Mouse (Mus musculus): Measurements from ENCODE around the gene Banp. TPM values are rescaled to one million over a fixed set of nuclear protein-coding genes. Genes with fewer than 3 reads are reported as not detected.

The Banp gene
- total and polyA plus RNA-seq, 2 experiments from 2014 or later, result 10.6 to 27.9 TPM

- Histone ChIP-seq H3K4me3 (ENCODE audit: low read depth, low read length) (no peak overlapping the region), H3K4me2 (ENCODE audit: low read depth, low read length) (no peak overlapping the region), H3K9me3 (replicated peaks; ENCODE audit: control insufficient read depth, low read length) (no peaks in the 10 kb centered on the region), H3K4me1 (ENCODE audit: control insufficient read depth, insufficient read depth) (no peaks in the 10 kb centered on the region), H3K27me3 (ENCODE audit: control insufficient read depth, insufficient read depth, low read length) (0 out of 2 replicates have a peak, but pooled peaks cover 5% of the 10 kb centered on the region), H3K9ac (replicated peaks; ENCODE audit: low read depth, low read length) (no peak overlapping the region), H3K36me3 (replicated peaks; ENCODE audit: control insufficient read depth, insufficient read depth, low read length) (no peaks in the 10 kb centered on the region), H3K27ac (ENCODE audit: low read depth) (no peak overlapping the region)
- ATAC-seq (ENCODE audit: insufficient read depth, low read depth) (no peak), DNase-seq (ENCODE audit: low spot score) (no peak)
- 88% methylated on average over 13 of the region's 13 CpGs for WGBS
- TF ChIP-seq EP300 (IDR thresholded peaks at IDR 0.05; ENCODE audit: low read depth), result no peak
Measured at GRCm38 (mm10) chr8:122068609-122069008, 119.1 kb downstream of the Banp start.

- no peak for DNase-seq (ENCODE audit: low spot score)
- Histone ChIP-seq H3K27ac (ENCODE audit: low read depth) (no peak overlapping the region), H3K4me2 (ENCODE audit: low read depth, low read length) (no peak overlapping the region), H3K9me3 (replicated peaks; ENCODE audit: control insufficient read depth, low read length) (no peaks in the 10 kb centered on the region), H3K27me3 (ENCODE audit: control insufficient read depth, insufficient read depth, low read length) (0 out of 2 replicates have a peak, but pooled peaks cover 5% of the 10 kb centered on the region), H3K9ac (replicated peaks; ENCODE audit: low read depth, low read length) (no peak overlapping the region), H3K4me3 (ENCODE audit: low read depth, low read length) (no peak overlapping the region), H3K4me1 (ENCODE audit: control insufficient read depth, insufficient read depth) (no peaks in the 10 kb centered on the region), H3K36me3 (replicated peaks; ENCODE audit: control insufficient read depth, insufficient read depth, low read length) (no peaks in the 10 kb centered on the region)
- TF ChIP-seq CTCF (IDR thresholded peaks at IDR 0.05; ENCODE audit: low read depth) (no peak), EP300 (IDR thresholded peaks at IDR 0.05; ENCODE audit: low read depth) (no peak)
- no peak for ATAC-seq (ENCODE audit: insufficient read depth, low read depth)
- 70% methylated on average over 11 of the region's 11 CpGs for WGBS
Measured at GRCm38 (mm10) chr8:122069281-122069680, 119.7 kb downstream of the Banp start.

GRCm38 (mm10) chr8:122071193-122071592 is 121.6 kb downstream of the Banp start:
- no peak for ATAC-seq (ENCODE audit: insufficient read depth, low read depth)
- H3K27ac ChIP-seq (ENCODE audit: low read depth), result no peak overlapping the region
- TF ChIP-seq CTCF (IDR thresholded peaks at IDR 0.05; ENCODE audit: low read depth) (no peak), EP300 (IDR thresholded peaks at IDR 0.05; ENCODE audit: low read depth) (no peak)
- H3K4me3 ChIP-seq (ENCODE audit: low read depth, low read length), result no peak overlapping the region
- H3K9ac ChIP-seq (replicated peaks; ENCODE audit: low read depth, low read length), result no peak overlapping the region
- 0 out of 2 replicates have a peak, but pooled peaks cover 5% of the 10 kb centered on the region for H3K27me3 ChIP-seq (ENCODE audit: control insufficient read depth, insufficient read depth, low read length)
- WGBS, result 54% methylated on average over 4 of the region's 4 CpGs
- no peaks in the 10 kb centered on the region for H3K36me3 ChIP-seq (replicated peaks; ENCODE audit: control insufficient read depth, insufficient read depth, low read length)
- no peak for DNase-seq (ENCODE audit: low spot score)
- no peak overlapping the region for H3K4me2 ChIP-seq (ENCODE audit: low read depth, low read length)
- no peaks in the 10 kb centered on the region for H3K9me3 ChIP-seq (replicated peaks; ENCODE audit: control insufficient read depth, low read length)
- H3K4me1 ChIP-seq (ENCODE audit: control insufficient read depth, insufficient read depth), result 0 out of 2 replicates have a peak, but pooled peaks cover 3% of the 10 kb centered on the region

- Histone ChIP-seq H3K27ac (ENCODE audit: low read depth) (no peak overlapping the region), H3K9ac (replicated peaks; ENCODE audit: low read depth, low read length) (no peak overlapping the region), H3K4me3 (ENCODE audit: low read depth, low read length) (no peak overlapping the region), H3K9me3 (replicated peaks; ENCODE audit: control insufficient read depth, low read length) (no peaks in the 10 kb centered on the region), H3K27me3 (ENCODE audit: control insufficient read depth, insufficient read depth, low read length) (0 out of 2 replicates have a peak, but pooled peaks cover 4% of the 10 kb centered on the region), H3K4me2 (ENCODE audit: low read depth, low read length) (no peak overlapping the region), H3K4me1 (ENCODE audit: control insufficient read depth, insufficient read depth) (0 out of 2 replicates have a peak, but pooled peaks cover 6% of the 10 kb centered on the region), H3K36me3 (replicated peaks; ENCODE audit: control insufficient read depth, insufficient read depth, low read length) (no peaks in the 10 kb centered on the region)
- 64% methylated on average over 9 of the region's 9 CpGs for WGBS
- ATAC-seq (ENCODE audit: insufficient read depth, low read depth), result no peak
- TF ChIP-seq CTCF (IDR thresholded peaks at IDR 0.05; ENCODE audit: low read depth) (no peak), EP300 (IDR thresholded peaks at IDR 0.05; ENCODE audit: low read depth) (no peak)
- no peak for DNase-seq (ENCODE audit: low spot score)
Measured at GRCm38 (mm10) chr8:122073964-122074363, 124.4 kb downstream of the Banp start.

GRCm38 (mm10) chr8:122074442-122074841 is 124.9 kb downstream of the Banp start:
- no peak for ATAC-seq (ENCODE audit: insufficient read depth, low read depth)
- H3K4me1 ChIP-seq (ENCODE audit: control insufficient read depth, insufficient read depth), result 0 out of 2 replicates have a peak, but pooled peaks cover 6% of the 10 kb centered on the region
- no peak for DNase-seq (ENCODE audit: low spot score)
- TF ChIP-seq EP300 (IDR thresholded peaks at IDR 0.05; ENCODE audit: low read depth) (no peak), CTCF (IDR thresholded peaks at IDR 0.05; ENCODE audit: low read depth) (no peak)
- no peaks in the 10 kb centered on the region for H3K9me3 ChIP-seq (replicated peaks; ENCODE audit: control insufficient read depth, low read length)
- WGBS, result 72% methylated on average over 9 of the region's 9 CpGs
- no peak overlapping the region for H3K4me2 ChIP-seq (ENCODE audit: low read depth, low read length)
- no peak overlapping the region for H3K27ac ChIP-seq (ENCODE audit: low read depth)
- H3K9ac ChIP-seq (replicated peaks; ENCODE audit: low read depth, low read length), result no peak overlapping the region
- H3K4me3 ChIP-seq (ENCODE audit: low read depth, low read length), result no peak overlapping the region
- no peaks in the 10 kb centered on the region for H3K36me3 ChIP-seq (replicated peaks; ENCODE audit: control insufficient read depth, insufficient read depth, low read length)
- 0 out of 2 replicates have a peak, but pooled peaks cover 4% of the 10 kb centered on the region for H3K27me3 ChIP-seq (ENCODE audit: control insufficient read depth, insufficient read depth, low read length)

GRCm38 (mm10) chr8:122074977-122075376 is 125.4 kb downstream of the Banp start:
- Histone ChIP-seq H3K4me2 (ENCODE audit: low read depth, low read length) (no peak overlapping the region), H3K27ac (ENCODE audit: low read depth) (no peak overlapping the region), H3K4me1 (ENCODE audit: control insufficient read depth, insufficient read depth) (0 out of 2 replicates have a peak, but pooled peaks cover 6% of the 10 kb centered on the region), H3K4me3 (ENCODE audit: low read depth, low read length) (no peak overlapping the region), H3K9me3 (replicated peaks; ENCODE audit: control insufficient read depth, low read length) (no peaks in the 10 kb centered on the region), H3K36me3 (replicated peaks; ENCODE audit: control insufficient read depth, insufficient read depth, low read length) (no peaks in the 10 kb centered on the region), H3K9ac (replicated peaks; ENCODE audit: low read depth, low read length) (no peak overlapping the region), H3K27me3 (ENCODE audit: control insufficient read depth, insufficient read depth, low read length) (0 out of 2 replicates have a peak, but pooled peaks cover 4% of the 10 kb centered on the region)
- WGBS, result 55% methylated on average over 4 of the region's 4 CpGs
- DNase-seq (ENCODE audit: low spot score) (no peak), ATAC-seq (ENCODE audit: insufficient read depth, low read depth) (no peak)
- TF ChIP-seq CTCF (IDR thresholded peaks at IDR 0.05; ENCODE audit: low read depth), result peak; percentile 28
- no peak for TF ChIP-seq EP300 (IDR thresholded peaks at IDR 0.05; ENCODE audit: low read depth)

Data from heart, postnatal 0 days (tissue).